Mouse (Mus musculus): ENCODE results near the gene Gsc. TPM values are rescaled to one million over a fixed set of nuclear protein-coding genes. Genes with fewer than 3 reads are reported as not detected.

Gsc gene
- polyA plus RNA-seq (2014; fragmentation: Nextera tagmentation; extraction: Ambion mirVana) = 1.3 and 1.4 TPM in 2 replicates

- Histone ChIP-seq H3K9ac (ENCODE audit: low read depth, low read length) (no peak within 1 kb of the TSS), H3K4me2 (peak within 1 kb of the TSS; percentile 79), H3K27ac (ENCODE audit: low read depth, low read length) (no peak within 1 kb of the TSS; the same call in 1 of the 2 replicates), H3K36me3 (ENCODE audit: control insufficient read depth, insufficient read depth, low read length) (no peaks in the 10 kb centered on the region), H3K4me1 (replicated peaks; ENCODE audit: control insufficient read depth, insufficient read depth, low read length) (0 out of 2 replicates have a peak, but pooled peaks cover 4% of the 10 kb centered on the region), H3K27me3 (replicated peaks; ENCODE audit: control insufficient read depth, insufficient read depth, low read length) (peaks cover 90% of the 10 kb centered on the region), H3K9me3 (ENCODE audit: control insufficient read depth, low read length) (no peaks in the 10 kb centered on the region), H3K4me3 (ENCODE audit: low read depth, low read length) (peak within 1 kb of the TSS; percentile 55)
- peak; percentile 65 for DNase-seq (ENCODE audit: low spot score)
- ATAC-seq (replicated peaks; ENCODE audit: low FRiP score) = no peak; the same call in 1 of the 2 replicates
- WGBS = under 1% methylated on average over 97 of the region's 97 CpGs
Measured at GRCm38 (mm10) chr12:104472601-104473424, at the start of gene Gsc. Gsc (minus strand) TSS chr12:104473330.

- DNase-seq (ENCODE audit: low spot score) = no peak
- Histone ChIP-seq H3K9me3 (ENCODE audit: control insufficient read depth, low read length) (no peaks in the 10 kb centered on the region), H3K9ac (ENCODE audit: low read depth, low read length) (no peak overlapping the region), H3K4me2 (no peak overlapping the region), H3K4me3 (ENCODE audit: low read depth, low read length) (no peak overlapping the region), H3K4me1 (replicated peaks; ENCODE audit: control insufficient read depth, insufficient read depth, low read length) (no peaks in the 10 kb centered on the region), H3K27me3 (replicated peaks; ENCODE audit: control insufficient read depth, insufficient read depth, low read length) (no peaks in the 10 kb centered on the region), H3K36me3 (ENCODE audit: control insufficient read depth, insufficient read depth, low read length) (no peaks in the 10 kb centered on the region), H3K27ac (ENCODE audit: low read depth, low read length) (no peak overlapping the region)
- 84% methylated on average over 5 of the region's 5 CpGs for WGBS
- no peak for ATAC-seq (replicated peaks; ENCODE audit: low FRiP score)
Measured at GRCm38 (mm10) chr12:104519721-104520120, 46.6 kb upstream of the Gsc start.

GRCm38 (mm10) chr12:104507911-104508310, 34.8 kb upstream of the Gsc start:
- Histone ChIP-seq H3K27ac (ENCODE audit: low read depth, low read length) (no peak overlapping the region), H3K4me1 (replicated peaks; ENCODE audit: control insufficient read depth, insufficient read depth, low read length) (no peaks in the 10 kb centered on the region), H3K4me2 (no peak overlapping the region), H3K4me3 (ENCODE audit: low read depth, low read length) (no peak overlapping the region), H3K9ac (ENCODE audit: low read depth, low read length) (no peak overlapping the region), H3K9me3 (ENCODE audit: control insufficient read depth, low read length) (no peaks in the 10 kb centered on the region), H3K36me3 (ENCODE audit: control insufficient read depth, insufficient read depth, low read length) (no peaks in the 10 kb centered on the region), H3K27me3 (replicated peaks; ENCODE audit: control insufficient read depth, insufficient read depth, low read length) (no peaks in the 10 kb centered on the region)
- WGBS = 48% methylated on average over 7 of the region's 7 CpGs
- no peak for DNase-seq (ENCODE audit: low spot score)
- no peak for ATAC-seq (replicated peaks; ENCODE audit: low FRiP score)

- H3K27me3 ChIP-seq (replicated peaks; ENCODE audit: control insufficient read depth, insufficient read depth, low read length) = no peaks in the 10 kb centered on the region
- H3K9ac ChIP-seq (ENCODE audit: low read depth, low read length) = no peak overlapping the region
- H3K27ac ChIP-seq (ENCODE audit: low read depth, low read length) = no peak overlapping the region
- H3K36me3 ChIP-seq (ENCODE audit: control insufficient read depth, insufficient read depth, low read length) = no peaks in the 10 kb centered on the region
- ATAC-seq (replicated peaks; ENCODE audit: low FRiP score) (no peak), DNase-seq (ENCODE audit: low spot score) (no peak)
- H3K4me3 ChIP-seq (ENCODE audit: low read depth, low read length) = no peak overlapping the region
- no peaks in the 10 kb centered on the region for H3K9me3 ChIP-seq (ENCODE audit: control insufficient read depth, low read length)
- H3K4me1 ChIP-seq (replicated peaks; ENCODE audit: control insufficient read depth, insufficient read depth, low read length) = no peaks in the 10 kb centered on the region
- no peak overlapping the region for H3K4me2 ChIP-seq
- 34% methylated on average over 6 of the region's 6 CpGs for WGBS
Measured at GRCm38 (mm10) chr12:104492009-104492408, 18.9 kb upstream of the Gsc start.

- 33% methylated on average over 8 of the region's 8 CpGs for WGBS
- Histone ChIP-seq H3K9me3 (ENCODE audit: control insufficient read depth, low read length) (no peaks in the 10 kb centered on the region), H3K4me3 (ENCODE audit: low read depth, low read length) (no peak overlapping the region), H3K36me3 (ENCODE audit: control insufficient read depth, insufficient read depth, low read length) (no peaks in the 10 kb centered on the region), H3K4me1 (replicated peaks; ENCODE audit: control insufficient read depth, insufficient read depth, low read length) (no peaks in the 10 kb centered on the region), H3K27me3 (replicated peaks; ENCODE audit: control insufficient read depth, insufficient read depth, low read length) (peaks cover 13% of the 10 kb centered on the region), H3K27ac (ENCODE audit: low read depth, low read length) (no peak overlapping the region), H3K9ac (ENCODE audit: low read depth, low read length) (no peak overlapping the region), H3K4me2 (no peak overlapping the region)
- no peak for DNase-seq (ENCODE audit: low spot score)
- ATAC-seq (replicated peaks; ENCODE audit: low FRiP score) = no peak
Measured at GRCm38 (mm10) chr12:104486205-104486604, 13.1 kb upstream of the Gsc start.

- no peak for DNase-seq (ENCODE audit: low spot score)
- ATAC-seq (replicated peaks; ENCODE audit: low FRiP score) = no peak
Measured at GRCm38 (mm10) chr12:104485161-104485560, 12.0 kb upstream of the Gsc start.

GRCm38 (mm10) chr12:104481007-104481406, 7.9 kb upstream of the Gsc start:
- Histone ChIP-seq H3K27ac (ENCODE audit: low read depth, low read length) (no peak overlapping the region), H3K9ac (ENCODE audit: low read depth, low read length) (no peak overlapping the region), H3K4me3 (ENCODE audit: low read depth, low read length) (no peak overlapping the region), H3K9me3 (ENCODE audit: control insufficient read depth, low read length) (no peaks in the 10 kb centered on the region), H3K27me3 (replicated peaks; ENCODE audit: control insufficient read depth, insufficient read depth, low read length) (peaks cover 57% of the 10 kb centered on the region), H3K36me3 (ENCODE audit: control insufficient read depth, insufficient read depth, low read length) (no peaks in the 10 kb centered on the region), H3K4me2 (no peak overlapping the region), H3K4me1 (replicated peaks; ENCODE audit: control insufficient read depth, insufficient read depth, low read length) (no peaks in the 10 kb centered on the region)
- no peak for ATAC-seq (replicated peaks; ENCODE audit: low FRiP score)
- no peak for DNase-seq (ENCODE audit: low spot score)
- WGBS = 76% methylated on average over 10 of the region's 10 CpGs

More at GRCm38 (mm10) chr12:104485161-104485560, 12.0 kb upstream of the Gsc start:
- H3K36me3 ChIP-seq (ENCODE audit: control insufficient read depth, insufficient read depth, low read length) = no peaks in the 10 kb centered on the region
- H3K4me1 ChIP-seq (replicated peaks; ENCODE audit: control insufficient read depth, insufficient read depth, low read length) = no peaks in the 10 kb centered on the region
- no peak overlapping the region for H3K9ac ChIP-seq (ENCODE audit: low read depth, low read length)
- H3K9me3 ChIP-seq (ENCODE audit: control insufficient read depth, low read length) = no peaks in the 10 kb centered on the region
- H3K4me2 ChIP-seq = no peak overlapping the region
- H3K27me3 ChIP-seq (replicated peaks; ENCODE audit: control insufficient read depth, insufficient read depth, low read length) = peaks cover 22% of the 10 kb centered on the region
- no peak overlapping the region for H3K4me3 ChIP-seq (ENCODE audit: low read depth, low read length)
- 28% methylated on average over 3 of the region's 3 CpGs for WGBS
- H3K27ac ChIP-seq (ENCODE audit: low read depth, low read length) = no peak overlapping the region

- H3K4me1 ChIP-seq (replicated peaks; ENCODE audit: control insufficient read depth, insufficient read depth, low read length) = no peaks in the 10 kb centered on the region
- DNase-seq (ENCODE audit: low spot score) (no peak), ATAC-seq (replicated peaks; ENCODE audit: low FRiP score) (no peak)
- no peaks in the 10 kb centered on the region for H3K36me3 ChIP-seq (ENCODE audit: control insufficient read depth, insufficient read depth, low read length)
- 3% methylated on average over 4 of the region's 4 CpGs for WGBS
- H3K27ac ChIP-seq (ENCODE audit: low read depth, low read length) = no peak overlapping the region
- no peaks in the 10 kb centered on the region for H3K9me3 ChIP-seq (ENCODE audit: control insufficient read depth, low read length)
- H3K4me2 ChIP-seq = no peak overlapping the region
- no peak overlapping the region for H3K4me3 ChIP-seq (ENCODE audit: low read depth, low read length)
- no peak overlapping the region for H3K9ac ChIP-seq (ENCODE audit: low read depth, low read length)
- peaks cover 74% of the 10 kb centered on the region for H3K27me3 ChIP-seq (replicated peaks; ENCODE audit: control insufficient read depth, insufficient read depth, low read length)
Measured at GRCm38 (mm10) chr12:104478193-104478592, 5.1 kb upstream of the Gsc start.

GRCm38 (mm10) chr12:104477501-104477900, 4.4 kb upstream of the Gsc start:
- Histone ChIP-seq H3K4me3 (ENCODE audit: low read depth, low read length) (no peak overlapping the region), H3K4me2 (no peak overlapping the region), H3K27ac (ENCODE audit: low read depth, low read length) (no peak overlapping the region), H3K36me3 (ENCODE audit: control insufficient read depth, insufficient read depth, low read length) (no peaks in the 10 kb centered on the region), H3K9me3 (ENCODE audit: control insufficient read depth, low read length) (no peaks in the 10 kb centered on the region), H3K4me1 (replicated peaks; ENCODE audit: control insufficient read depth, insufficient read depth, low read length) (no peaks in the 10 kb centered on the region), H3K9ac (ENCODE audit: low read depth, low read length) (no peak overlapping the region), H3K27me3 (replicated peaks; ENCODE audit: control insufficient read depth, insufficient read depth, low read length) (peaks cover 81% of the 10 kb centered on the region)
- ATAC-seq (replicated peaks; ENCODE audit: low FRiP score) (no peak), DNase-seq (ENCODE audit: low spot score) (no peak)
- WGBS = 6% methylated on average over 7 of the region's 7 CpGs
